Mouse (Mus musculus) left cerebral cortex, postnatal 14 days (tissue): Measurements from ENCODE around the gene Utp18. TPM values are rescaled to one million over a fixed set of nuclear protein-coding genes. Genes with fewer than 3 reads are reported as not detected.

Experiments used
- DNase-seq, 2 experiments: peaks; one replicate each; pipeline ENCODE4 v3.0.0; 2021 to 2022; ENCODE audit warnings: low spot score in 2 of 2, mixed read lengths in 1 of 2
- intact Hi-C: fragments of 180-260 bp; cut with DNase I; formaldehyde crosslinking; loops from one replicate; pipeline ENCODE4 v1.15.1; 2025
- total RNA-seq, 2 experiments: library from RNA; stranded (reverse); gene quantifications; 2 replicates each; pipeline ENCODE4 v1.2.3; 2021

Gene Utp18
- total RNA-seq, 2 experiments from 2014 or later: 24.5 to 26.7 TPM

GRCm38 (mm10) chr11:93847342-93847741 is 38.2 kb downstream of the Utp18 start:
- DNase-seq: no peak
- intact Hi-C loops: no loop called here

- intact Hi-C loops: no loop called here
These were observed 49.8 kb downstream of the Utp18 start for GRCm38 (mm10) chr11:93835800-93836199.

GRCm38 (mm10) chr11:93829971-93830370 is 55.6 kb downstream of the Utp18 start:
- peak; percentile 13 to 25 for DNase-seq
- intact Hi-C loops: no loop called here

More at GRCm38 (mm10) chr11:93835800-93836199, 49.8 kb downstream of the Utp18 start:
- DNase-seq: no peak

GRCm38 (mm10) chr11:93829327-93829679 is 56.3 kb downstream of the Utp18 start:
- DNase-seq: peak; percentile 43 to 77
- intact Hi-C loops: no loop called here

GRCm38 (mm10) chr11:93828619-93829326 is 56.8 kb downstream of the Utp18 start:
- intact Hi-C loops: no loop called here

GRCm38 (mm10) chr11:93822261-93822660 is 63.3 kb downstream of the Utp18 start:
- intact Hi-C loops: no loop called here
- no peak for DNase-seq

More at GRCm38 (mm10) chr11:93828619-93829326, 56.8 kb downstream of the Utp18 start:
- no peak for DNase-seq

- DNase-seq: peak in 1 of 2 experiments; percentile 22
- intact Hi-C loops: no loop called here
These were observed 64.0 kb downstream of the Utp18 start for GRCm38 (mm10) chr11:93821533-93821932.

GRCm38 (mm10) chr11:93817966-93818738 is 67.4 kb downstream of the Utp18 start:
- intact Hi-C loops: loop anchor here (10.0 kb wide), 1 partner anchor 343 kb away; no protein-coding TSS in a partner anchor
- DNase-seq: peak in 1 of 2 experiments; percentile 13

- intact Hi-C loops: loop anchor here (2.0 to 10.0 kb wide), 3 partner anchors 50 to 338 kb away; no protein-coding TSS in a partner anchor
- no peak for DNase-seq
These were observed 72.6 kb downstream of the Utp18 start for GRCm38 (mm10) chr11:93812955-93813354.

GRCm38 (mm10) chr11:93812125-93812868 is 73.3 kb downstream of the Utp18 start:
- intact Hi-C loops: loop anchor here (2.0 to 10.0 kb wide), 3 partner anchors 49 to 337 kb away; no protein-coding TSS in a partner anchor
- DNase-seq: peak; percentile 83 to 88

Other genes starting within 250 kb of the Utp18 start
- gene Mbtd1, start 86 bp upstream of the Utp18 start, total RNA-seq: 10 to 100 TPM; 30.1 to 31.1 TPM
- gene Nme2, start 70.5 kb upstream of the Utp18 start, total RNA-seq: 100 to 1,000 TPM in 1 of 2 experiments, 10 to 100 TPM in 1; 93.0 to 113 TPM
- 100 to 1,000 TPM; 131 to 161 TPM for gene Gm20390, start 82.5 kb upstream of the Utp18 start, total RNA-seq
- gene Nme1, start 82.8 kb upstream of the Utp18 start, total RNA-seq: 100 to 1,000 TPM; 104 to 109 TPM
- 100 to 1,000 TPM; 257 to 273 TPM for gene Spag9, start 110.3 kb upstream of the Utp18 start, total RNA-seq